Mouse (Mus musculus): ENCODE measurements around the gene Mybph. TPM values are rescaled to one million over a fixed set of nuclear protein-coding genes. Genes with fewer than 3 reads are reported as not detected.

The Mybph gene
- polyA plus RNA-seq, 2 experiments = 92.6 to 115 TPM

DNA sequence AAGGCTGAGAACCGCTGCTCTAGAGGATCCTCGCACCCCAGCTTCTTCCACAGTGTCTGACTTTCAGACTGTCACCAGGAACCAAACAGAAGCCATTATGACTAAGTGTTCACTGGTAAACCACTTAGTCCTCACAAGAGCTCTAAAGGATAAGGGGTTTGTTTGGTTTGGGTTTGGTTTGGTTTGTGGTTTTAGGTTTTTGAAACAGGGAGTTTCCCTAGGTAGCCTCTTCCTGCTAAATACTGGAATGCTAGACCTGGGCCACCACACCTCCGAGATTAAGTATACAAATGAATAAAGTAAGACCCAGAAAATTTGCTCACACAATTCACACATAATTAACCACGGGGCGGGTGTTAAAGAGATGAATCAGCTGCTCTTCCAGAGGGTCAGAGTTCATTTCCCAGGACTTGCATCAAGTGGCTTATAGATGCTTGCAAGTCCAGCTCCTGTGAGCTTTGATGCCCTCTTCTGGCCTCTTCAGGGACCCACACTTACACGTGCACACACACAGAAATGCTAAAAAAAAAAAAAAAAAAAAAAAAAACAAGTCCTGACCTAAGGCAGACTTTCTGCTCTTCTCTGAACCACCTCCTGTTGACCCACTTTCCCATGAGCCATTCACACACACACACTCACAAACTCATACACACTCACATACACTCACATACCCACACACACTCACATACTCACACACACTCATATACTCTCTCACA lies 30.6 kb upstream of the Mybph start:
- WGBS = 87% methylated on average over 6 of the region's 6 CpGs

DNA sequence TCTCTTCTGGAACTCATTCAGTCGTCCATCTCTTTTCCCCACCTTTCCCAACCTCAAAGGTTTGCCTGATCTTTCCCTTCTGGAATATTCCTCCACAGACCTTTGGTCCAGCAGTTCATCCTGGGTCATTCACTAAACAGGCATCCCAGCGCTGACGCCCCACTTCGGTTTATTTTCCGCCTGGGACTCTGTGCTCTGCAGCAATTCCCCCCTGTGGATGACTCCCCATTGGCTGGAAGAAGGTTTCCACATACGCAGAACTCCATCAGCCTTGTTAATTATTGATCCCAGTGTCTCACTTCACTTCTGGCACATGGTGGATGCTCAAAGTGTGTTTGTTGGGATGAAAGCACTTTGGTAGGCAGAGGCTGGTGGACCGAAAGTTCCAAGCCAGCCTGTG lies 29.8 kb upstream of the Mybph start:
- no peak overlapping the region for H3K27ac ChIP-seq (replicated peaks; ENCODE audit: low read depth, low read length)
- WGBS = 84% methylated on average over 7 of the region's 7 CpGs
- H3K27me3 ChIP-seq (ENCODE audit: control insufficient read depth, insufficient read depth, low read length) = no peaks in the 10 kb centered on the region
- TF ChIP-seq POLR2A (IDR thresholded peaks at IDR 0.05; ENCODE audit: borderline replicate concordance, extremely low read depth, insufficient read depth, insufficient read length) = no peak
- H3K4me3 ChIP-seq (replicated peaks; ENCODE audit: low read length) = no peak overlapping the region
- H3K4me2 ChIP-seq (replicated peaks; ENCODE audit: low read depth, low read length, severe bottlenecking) = no peak overlapping the region
- no peaks in the 10 kb centered on the region for H3K36me3 ChIP-seq (ENCODE audit: control insufficient read depth, insufficient read depth, low read length)
- no peak for DNase-seq (ENCODE audit: low spot score)
- H3K9me3 ChIP-seq (ENCODE audit: control insufficient read depth, low read length) = no peaks in the 10 kb centered on the region
- no peak overlapping the region for H3K9ac ChIP-seq (ENCODE audit: low read depth, low read length, severe bottlenecking)
- H3K4me1 ChIP-seq (ENCODE audit: control insufficient read depth, insufficient read depth, low read length) = no peaks in the 10 kb centered on the region
- no peak for ATAC-seq (ENCODE audit: low FRiP score, low read depth)

More for the DNA sequence above, 30.6 kb upstream of the Mybph start:
- no peak overlapping the region for H3K27ac ChIP-seq (replicated peaks; ENCODE audit: low read depth, low read length)
- no peaks in the 10 kb centered on the region for H3K4me1 ChIP-seq (ENCODE audit: control insufficient read depth, insufficient read depth, low read length)
- DNase-seq (ENCODE audit: low spot score) = no peak
- H3K4me3 ChIP-seq (replicated peaks; ENCODE audit: low read length) = no peak overlapping the region
- no peaks in the 10 kb centered on the region for H3K27me3 ChIP-seq (ENCODE audit: control insufficient read depth, insufficient read depth, low read length)
- H3K9ac ChIP-seq (ENCODE audit: low read depth, low read length, severe bottlenecking) = no peak overlapping the region
- no peak for ATAC-seq (ENCODE audit: low FRiP score, low read depth)
- no peaks in the 10 kb centered on the region for H3K9me3 ChIP-seq (ENCODE audit: control insufficient read depth, low read length)
- TF ChIP-seq POLR2A (IDR thresholded peaks at IDR 0.05; ENCODE audit: borderline replicate concordance, extremely low read depth, insufficient read depth, insufficient read length) = no peak
- no peak overlapping the region for H3K4me2 ChIP-seq (replicated peaks; ENCODE audit: low read depth, low read length, severe bottlenecking)
- H3K36me3 ChIP-seq (ENCODE audit: control insufficient read depth, insufficient read depth, low read length) = no peaks in the 10 kb centered on the region

DNA sequence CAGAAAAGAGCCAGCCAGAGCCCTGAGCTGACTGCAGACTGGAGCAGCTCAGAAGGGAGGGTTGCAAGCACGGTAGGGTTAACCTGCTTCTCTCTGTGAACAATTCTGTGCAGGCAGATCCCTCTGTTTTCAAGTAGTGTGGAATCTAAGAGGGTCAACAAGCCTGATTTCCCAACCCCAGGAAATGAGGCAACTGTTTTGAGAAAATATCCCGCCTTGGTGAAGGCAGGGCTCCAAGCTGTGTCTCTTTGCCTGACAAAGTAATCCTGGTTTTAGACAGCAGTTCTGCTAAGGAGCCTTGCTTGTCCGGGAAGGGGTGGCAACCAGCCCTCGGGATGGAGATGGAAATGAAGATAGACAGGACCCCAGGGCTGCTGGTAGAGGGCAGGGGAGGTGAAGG lies 28.8 kb upstream of the Mybph start:
- H3K27ac ChIP-seq (replicated peaks; ENCODE audit: low read depth, low read length) = no peak overlapping the region
- no peak overlapping the region for H3K4me2 ChIP-seq (replicated peaks; ENCODE audit: low read depth, low read length, severe bottlenecking)
- no peak overlapping the region for H3K4me3 ChIP-seq (replicated peaks; ENCODE audit: low read length)
- no peak for TF ChIP-seq POLR2A (IDR thresholded peaks at IDR 0.05; ENCODE audit: borderline replicate concordance, extremely low read depth, insufficient read depth, insufficient read length)
- H3K27me3 ChIP-seq (ENCODE audit: control insufficient read depth, insufficient read depth, low read length) = no peaks in the 10 kb centered on the region
- 72% methylated on average over 4 of the region's 4 CpGs for WGBS
- no peak for ATAC-seq (ENCODE audit: low FRiP score, low read depth)
- DNase-seq (ENCODE audit: low spot score) = no peak
- H3K9me3 ChIP-seq (ENCODE audit: control insufficient read depth, low read length) = no peaks in the 10 kb centered on the region
- no peak overlapping the region for H3K9ac ChIP-seq (ENCODE audit: low read depth, low read length, severe bottlenecking)
- no peaks in the 10 kb centered on the region for H3K36me3 ChIP-seq (ENCODE audit: control insufficient read depth, insufficient read depth, low read length)
- H3K4me1 ChIP-seq (ENCODE audit: control insufficient read depth, insufficient read depth, low read length) = no peaks in the 10 kb centered on the region

DNA sequence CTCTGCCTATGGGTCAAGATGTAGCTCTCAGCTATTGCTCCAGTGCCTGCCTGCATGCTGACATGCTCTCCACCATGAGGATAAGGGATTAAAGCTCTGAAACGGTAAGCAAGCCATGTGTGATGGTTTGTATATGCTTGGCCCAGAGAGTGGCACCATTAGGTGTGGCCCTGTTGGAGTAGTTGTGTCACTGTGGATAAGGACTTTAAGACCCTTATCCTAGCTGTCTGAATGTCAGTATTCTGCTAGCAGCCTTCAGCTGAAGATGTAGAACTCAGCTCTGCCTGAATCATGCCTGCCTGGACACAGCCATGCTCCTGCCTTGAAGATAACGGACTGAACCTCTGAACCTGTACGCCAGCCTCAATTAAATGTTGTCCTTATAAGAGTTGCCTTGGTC lies 26.7 kb upstream of the Mybph start:
- no peak for ATAC-seq (ENCODE audit: low FRiP score, low read depth)
- Histone ChIP-seq H3K4me3 (replicated peaks; ENCODE audit: low read length) (no peak overlapping the region), H3K4me2 (replicated peaks; ENCODE audit: low read depth, low read length, severe bottlenecking) (no peak overlapping the region), H3K27ac (replicated peaks; ENCODE audit: low read depth, low read length) (no peak overlapping the region), H3K36me3 (ENCODE audit: control insufficient read depth, insufficient read depth, low read length) (no peaks in the 10 kb centered on the region), H3K27me3 (ENCODE audit: control insufficient read depth, insufficient read depth, low read length) (no peaks in the 10 kb centered on the region), H3K9ac (ENCODE audit: low read depth, low read length, severe bottlenecking) (no peak overlapping the region), H3K9me3 (ENCODE audit: control insufficient read depth, low read length) (no peaks in the 10 kb centered on the region), H3K4me1 (ENCODE audit: control insufficient read depth, insufficient read depth, low read length) (no peaks in the 10 kb centered on the region)
- no peak for TF ChIP-seq POLR2A (IDR thresholded peaks at IDR 0.05; ENCODE audit: borderline replicate concordance, extremely low read depth, insufficient read depth, insufficient read length)
- no peak for DNase-seq (ENCODE audit: low spot score)
- 93% methylated on average over 3 of the region's 3 CpGs for WGBS

DNA sequence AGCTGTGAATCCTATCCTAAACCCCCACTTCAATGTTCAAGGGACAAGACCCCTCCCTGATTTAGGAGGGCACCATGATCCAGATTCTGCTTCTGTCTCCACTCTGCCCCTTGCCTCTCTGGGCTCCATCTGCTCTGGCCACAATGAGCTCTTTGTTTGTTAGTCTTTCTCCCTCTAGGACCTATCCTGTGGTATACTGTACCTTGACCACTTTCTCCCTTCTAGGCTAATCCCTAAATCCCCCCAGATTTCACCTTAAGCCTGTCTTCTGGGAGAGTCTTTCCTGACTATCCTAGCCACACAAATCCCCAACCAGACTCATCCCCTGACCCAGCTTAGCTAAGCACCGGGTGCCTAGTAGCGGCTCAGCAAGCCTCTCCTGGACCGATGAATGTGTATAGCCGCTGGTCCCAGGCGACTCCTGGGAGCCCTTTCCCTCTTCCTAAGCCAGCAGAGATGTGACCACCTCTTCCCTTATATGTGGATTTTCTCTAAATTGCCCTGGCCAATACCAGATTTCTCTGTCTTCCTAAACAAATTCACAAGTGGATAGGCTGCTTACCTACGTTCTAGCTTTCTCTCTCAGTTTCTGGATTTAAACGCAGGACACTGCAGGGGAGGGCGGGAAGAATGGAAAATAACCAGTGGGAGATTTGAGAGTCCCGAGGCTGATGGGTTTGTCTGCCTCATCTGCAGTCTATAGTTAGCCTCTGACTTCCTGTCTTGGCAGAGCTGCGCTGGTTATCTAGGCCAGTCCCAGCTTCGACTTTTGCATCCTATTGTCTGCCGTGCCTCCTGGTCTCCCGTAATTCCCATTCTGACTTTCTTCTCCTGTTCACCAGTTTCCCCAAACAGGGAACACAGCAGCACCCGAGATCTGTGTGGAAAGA lies 25.6 kb upstream of the Mybph start:
- H3K36me3 ChIP-seq (ENCODE audit: control insufficient read depth, insufficient read depth, low read length) = no peaks in the 10 kb centered on the region
- H3K4me1 ChIP-seq (ENCODE audit: control insufficient read depth, insufficient read depth, low read length) = no peaks in the 10 kb centered on the region
- ATAC-seq (ENCODE audit: low FRiP score, low read depth) (no peak), DNase-seq (ENCODE audit: low spot score) (no peak)
- no peak overlapping the region for H3K9ac ChIP-seq (ENCODE audit: low read depth, low read length, severe bottlenecking)
- TF ChIP-seq POLR2A (IDR thresholded peaks at IDR 0.05; ENCODE audit: borderline replicate concordance, extremely low read depth, insufficient read depth, insufficient read length) = no peak
- no peak overlapping the region; the same call in 1 of the 2 replicates for H3K27ac ChIP-seq (replicated peaks; ENCODE audit: low read depth, low read length)
- H3K4me2 ChIP-seq (replicated peaks; ENCODE audit: low read depth, low read length, severe bottlenecking) = no peak overlapping the region
- H3K9me3 ChIP-seq (ENCODE audit: control insufficient read depth, low read length) = no peaks in the 10 kb centered on the region
- no peaks in the 10 kb centered on the region for H3K27me3 ChIP-seq (ENCODE audit: control insufficient read depth, insufficient read depth, low read length)
- H3K4me3 ChIP-seq (replicated peaks; ENCODE audit: low read length) = no peak overlapping the region
- 68% methylated on average over 14 of the region's 14 CpGs for WGBS

All from limb, embryonic 14.5 days (tissue).